Mouse (Mus musculus): ENCODE measurements around the gene Pmvk.

Pmvk gene

GRCm38 (mm10) chr3:89481488-89481887 lies 27.1 kb downstream of the Pmvk start:
- DNase-seq (ENCODE audit: low read depth, low spot score), result no peak

GRCm38 (mm10) chr3:89482249-89482648 lies 27.9 kb downstream of the Pmvk start:
- no peak for DNase-seq (ENCODE audit: low read depth, low spot score)

DNA sequence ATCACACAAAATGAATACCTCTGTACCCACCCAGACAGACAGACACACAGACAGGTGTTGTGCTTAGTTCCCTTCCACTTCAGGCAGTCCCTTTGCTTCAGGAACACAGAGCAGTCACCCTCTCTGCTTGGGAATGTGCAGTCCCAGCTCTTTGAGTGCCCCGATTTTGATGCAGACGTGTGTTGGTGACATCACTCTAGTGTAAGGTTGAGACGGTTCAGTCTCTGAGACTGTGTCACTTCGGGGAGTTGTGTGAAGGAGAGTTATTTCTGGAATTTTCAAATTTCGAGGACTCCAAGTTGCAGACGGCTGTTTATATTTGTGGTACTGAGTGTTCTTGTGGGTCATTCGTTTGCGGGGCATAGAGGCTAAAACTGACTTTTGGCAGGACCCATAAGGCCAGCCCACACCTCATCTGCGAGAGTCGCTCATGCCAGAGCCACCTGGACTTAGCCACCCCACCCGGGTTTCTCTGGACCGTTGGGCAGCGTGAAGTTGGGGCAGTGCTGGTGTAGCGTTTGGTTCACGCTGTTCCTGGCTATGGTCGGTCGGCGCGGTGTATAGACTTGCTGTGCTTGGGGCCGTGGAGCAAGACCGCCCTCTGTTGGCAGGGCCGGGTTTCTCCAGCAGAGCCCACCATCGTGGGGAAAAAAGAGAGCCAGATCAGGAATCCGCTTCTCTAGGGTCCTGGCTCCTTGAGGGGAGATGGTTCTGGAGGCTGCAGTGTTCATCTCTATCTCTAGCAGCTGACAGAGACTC lies 30.6 kb downstream of the Pmvk start:
- DNase-seq (ENCODE audit: low read depth, low spot score), result no peak

DNA sequence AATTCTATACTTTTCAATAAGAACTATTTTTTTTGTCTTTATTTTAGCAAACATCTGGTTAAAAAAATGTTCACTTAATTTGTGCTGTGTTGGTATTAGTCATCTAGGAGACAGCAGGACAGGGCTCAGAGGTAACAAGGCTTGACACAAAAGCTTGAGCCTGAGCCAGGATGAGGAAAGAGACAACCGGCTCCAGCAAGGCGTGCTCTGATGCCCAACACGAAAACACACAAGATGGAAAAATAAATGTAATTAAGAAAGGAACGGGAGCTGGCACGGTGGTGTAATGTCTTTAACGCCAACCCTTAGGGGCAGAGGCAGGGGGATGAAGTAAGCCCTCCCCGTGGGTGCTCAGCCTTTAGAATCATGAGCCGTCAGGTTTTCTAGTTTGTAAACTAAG lies 31.8 kb downstream of the Pmvk start:
- DNase-seq (ENCODE audit: low read depth, low spot score), result no peak

GRCm38 (mm10) chr3:89486916-89487702 lies 32.8 kb downstream of the Pmvk start:
- DNase-seq (ENCODE audit: low read depth, low spot score), result no peak

DNA sequence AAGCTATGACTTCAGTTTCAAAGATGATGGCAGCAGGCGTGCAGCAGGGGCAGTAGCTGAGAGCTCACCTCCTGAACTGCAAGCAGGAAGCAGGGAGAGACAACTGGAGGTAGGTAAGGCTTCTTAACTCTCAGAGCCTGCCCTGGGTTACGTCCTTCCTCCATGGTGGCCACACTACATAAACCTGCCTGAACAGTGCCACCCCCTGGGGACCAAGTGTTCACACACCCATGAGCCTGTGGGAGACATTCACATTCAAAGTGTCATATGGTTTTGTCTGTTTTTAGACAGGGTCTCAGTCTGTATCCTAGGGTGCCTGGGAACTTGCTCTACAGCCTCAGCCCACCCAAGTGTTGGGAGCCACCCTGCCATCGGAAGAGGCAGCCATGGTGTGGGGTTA lies 36.4 kb downstream of the Pmvk start:
- DNase-seq (ENCODE audit: low read depth, low spot score), result no peak

- DNase-seq (ENCODE audit: low read depth, low spot score), result no peak
Measured at GRCm38 (mm10) chr3:89491559-89491958, 37.2 kb downstream of the Pmvk start.

DNA sequence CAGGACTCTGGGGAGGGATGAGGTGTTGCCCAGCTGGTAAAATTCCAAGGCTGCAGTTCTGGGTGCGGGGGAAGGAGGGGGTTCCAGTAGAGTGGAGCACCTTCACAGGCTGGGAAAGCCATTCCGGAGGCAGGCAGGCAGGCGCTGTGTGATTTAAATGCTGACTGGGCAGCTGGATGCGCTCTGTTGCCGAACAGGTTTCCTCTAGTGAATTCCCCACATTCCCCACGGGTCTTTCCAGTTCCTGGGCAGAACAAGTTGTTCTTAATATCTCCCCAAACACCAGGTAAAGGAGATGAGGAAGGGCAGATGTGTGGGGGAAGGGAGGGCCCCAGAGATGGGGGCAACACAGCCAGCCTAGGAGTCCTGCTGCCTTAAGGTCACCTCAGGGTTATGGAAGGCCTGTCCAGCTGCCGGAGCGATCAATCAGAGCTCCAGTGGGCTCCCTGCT lies 38.4 kb downstream of the Pmvk start:
- no peak for DNase-seq (ENCODE audit: low read depth, low spot score)

- no peak for DNase-seq (ENCODE audit: low read depth, low spot score)
Measured at GRCm38 (mm10) chr3:89494630-89495029, 40.3 kb downstream of the Pmvk start.

DNA sequence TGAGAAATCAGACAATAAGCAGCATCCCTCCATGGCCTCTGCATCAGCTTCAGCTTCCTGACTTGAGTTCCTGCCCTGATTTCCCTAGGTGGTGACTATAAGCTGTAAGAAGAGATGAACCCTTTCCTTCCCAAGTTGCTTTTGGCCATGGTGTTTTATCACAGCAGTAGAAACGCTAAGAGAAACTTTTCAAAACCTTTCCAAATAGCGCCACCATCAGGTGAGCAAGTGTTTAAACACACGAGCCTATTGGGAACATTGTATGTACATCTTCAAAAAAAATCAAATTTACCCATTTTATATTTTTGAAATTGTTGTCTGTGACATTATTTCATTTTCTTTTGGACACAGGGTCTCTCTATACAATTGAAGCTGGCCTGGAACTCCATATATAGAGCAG lies 42.0 kb downstream of the Pmvk start:
- DNase-seq (ENCODE audit: low read depth, low spot score), result no peak

DNA sequence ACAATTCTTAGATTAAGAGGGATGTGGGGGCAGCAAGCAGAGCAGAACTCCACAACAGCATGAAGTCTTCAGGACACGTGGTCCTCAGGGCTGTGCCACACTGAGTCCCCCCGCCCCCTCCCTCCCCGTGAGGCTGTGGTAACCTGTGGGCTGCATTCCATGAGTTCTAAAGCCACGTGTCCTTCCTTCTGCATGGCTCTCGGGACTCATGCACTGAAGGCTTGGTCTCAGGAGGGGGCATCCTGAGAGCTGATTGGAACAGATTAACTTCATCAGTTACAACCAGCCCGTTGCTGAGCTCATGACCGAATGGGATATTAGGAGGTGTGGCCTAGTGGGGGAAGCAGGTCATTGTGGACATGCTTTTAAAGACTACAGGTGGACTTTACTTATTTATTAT lies 45.4 kb downstream of the Pmvk start:
- no peak for DNase-seq (ENCODE audit: low read depth, low spot score)

- no peak for DNase-seq (ENCODE audit: low read depth, low spot score)
Measured at GRCm38 (mm10) chr3:89501486-89501885, 47.1 kb downstream of the Pmvk start.

DNA sequence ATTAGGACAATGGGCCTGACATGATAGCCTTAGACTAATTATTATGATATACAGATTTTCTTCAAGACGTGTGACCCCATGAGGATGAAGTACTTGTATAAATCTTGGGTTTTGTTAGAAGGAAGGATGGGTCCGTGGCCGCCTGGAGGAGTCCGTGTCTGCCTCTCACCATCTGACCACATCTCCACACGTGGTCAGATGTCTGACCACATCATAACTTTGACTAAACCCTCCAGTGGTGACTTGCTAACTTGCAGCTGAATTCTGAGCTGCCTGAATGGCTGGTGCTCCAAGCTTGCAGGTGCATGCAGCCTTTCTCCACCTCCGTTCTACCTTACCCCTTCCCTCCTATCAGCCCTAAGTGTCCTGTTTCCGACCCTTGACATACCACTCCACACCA lies 48.2 kb downstream of the Pmvk start:
- DNase-seq (ENCODE audit: low read depth, low spot score), result no peak

GRCm38 (mm10) chr3:89508041-89508440 lies 53.7 kb downstream of the Pmvk start:
- no peak for DNase-seq (ENCODE audit: low read depth, low spot score)

DNA sequence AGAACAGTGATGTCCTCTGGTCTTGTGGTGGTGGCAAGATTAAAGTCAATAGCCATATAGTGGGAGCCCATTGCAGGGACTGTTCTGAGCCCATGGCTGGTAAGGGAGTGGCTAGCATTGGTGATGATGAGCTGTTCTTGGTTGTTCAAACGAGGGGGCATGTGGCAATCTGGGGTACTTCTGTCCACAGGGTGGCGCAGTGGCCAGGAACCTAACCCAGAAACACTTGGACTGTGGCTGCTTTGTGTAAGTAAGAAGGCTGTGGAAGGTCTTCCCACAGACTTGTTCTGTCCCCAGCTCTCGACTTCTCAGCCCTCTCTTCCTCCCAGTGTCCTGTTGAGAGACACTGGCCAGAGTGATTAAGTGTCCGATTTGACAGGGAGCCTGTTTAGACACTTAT lies 56.6 kb downstream of the Pmvk start:
- DNase-seq (ENCODE audit: low read depth, low spot score), result no peak

GRCm38 (mm10) chr3:89511400-89511799 lies 57.1 kb downstream of the Pmvk start:
- DNase-seq (ENCODE audit: low read depth, low spot score), result no peak

DNA sequence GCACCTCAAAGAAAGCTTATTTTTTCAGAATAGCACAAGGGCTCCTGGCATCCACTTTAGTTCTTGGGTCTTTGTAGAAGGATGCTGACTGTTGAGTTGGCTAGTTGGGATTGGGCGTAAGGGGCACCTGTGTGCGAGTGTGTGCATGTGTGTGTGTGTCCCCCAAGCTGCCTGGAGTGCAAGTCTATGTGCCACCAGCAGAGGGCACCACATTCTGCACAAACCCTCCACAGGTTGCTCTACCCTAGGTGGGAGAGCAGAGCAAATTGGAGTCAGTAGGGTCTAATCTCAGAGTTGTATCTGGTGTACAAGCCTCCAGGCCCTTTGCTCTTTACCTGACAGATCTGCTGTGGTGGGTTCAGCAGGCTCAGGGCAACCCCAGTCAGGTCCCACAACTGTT lies 57.9 kb downstream of the Pmvk start:
- no peak for DNase-seq (ENCODE audit: low read depth, low spot score)

DNA sequence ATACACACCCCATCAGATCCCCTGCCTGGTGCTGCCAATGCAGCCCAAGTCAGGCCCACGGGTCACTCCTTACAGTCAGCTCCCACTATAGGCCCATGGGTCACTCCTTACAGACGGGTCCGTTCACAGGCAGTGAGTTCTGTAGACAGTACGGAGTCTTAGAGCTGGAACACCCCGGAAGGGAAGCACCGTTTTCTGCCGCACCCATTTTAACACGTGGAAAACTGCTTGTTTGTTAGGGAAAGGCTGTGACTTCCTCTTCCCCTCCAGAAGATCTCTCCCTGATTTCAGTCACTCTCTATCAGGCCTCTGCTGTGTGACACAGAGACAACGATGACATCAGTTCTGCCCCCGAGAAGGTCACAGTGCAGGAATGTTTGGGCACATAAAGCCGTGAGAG lies 61.1 kb downstream of the Pmvk start:
- DNase-seq (ENCODE audit: low read depth, low spot score), result no peak

GRCm38 (mm10) chr3:89516321-89516720 lies 62.0 kb downstream of the Pmvk start:
- no peak for DNase-seq (ENCODE audit: low read depth, low spot score)
